Mouse (Mus musculus) cerebellum, postnatal 14 days (tissue): ENCODE measurements around the gene B3galnt1.

Source experiments
- DNase-seq, 2 experiments: peaks; one replicate each; pipeline ENCODE4 v3.0.0; 2021; ENCODE audit warnings: mixed read lengths in 2 of 2

Gene B3galnt1

DNA sequence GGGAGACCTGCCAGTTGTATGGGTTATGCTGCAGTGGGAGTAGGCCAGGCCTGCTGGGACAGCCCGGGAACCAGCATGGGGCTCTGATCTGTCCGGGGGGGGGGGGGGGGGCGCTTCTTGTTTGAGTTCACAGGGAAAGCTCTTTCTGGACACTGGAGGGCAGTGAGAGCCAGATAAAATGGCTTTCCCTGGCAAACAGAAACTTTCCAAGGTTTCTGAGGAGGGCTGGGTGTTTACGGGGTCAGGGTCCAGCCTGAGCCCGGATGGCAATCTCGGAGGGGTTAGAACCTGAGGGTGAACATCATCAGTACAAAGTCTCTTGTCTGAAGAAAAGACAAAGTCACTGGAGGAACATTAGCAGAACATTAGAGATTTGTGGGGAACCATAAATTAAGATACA, 35.4 kb downstream of the B3galnt1 start:
- DNase-seq, result no peak

DNA sequence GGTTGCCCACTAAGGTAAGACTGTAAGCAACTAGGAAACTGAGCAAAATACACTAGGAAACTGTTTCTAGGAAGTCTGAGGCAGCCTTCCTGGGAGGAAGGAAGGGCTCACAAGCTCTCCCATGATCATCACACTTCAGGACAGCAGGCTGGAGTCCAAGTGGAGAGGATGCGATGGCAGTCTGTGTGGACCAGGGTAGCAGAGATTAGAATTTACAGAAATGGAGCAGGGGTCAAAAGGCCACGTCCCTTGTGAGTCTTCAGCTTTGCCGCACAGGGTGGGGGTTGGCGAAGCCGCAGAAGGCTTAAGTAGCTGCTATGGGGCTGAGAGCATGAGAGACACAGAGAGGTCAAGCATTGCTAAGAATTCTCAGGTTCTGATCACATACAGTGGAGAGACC, 37.1 kb downstream of the B3galnt1 start:
- DNase-seq, result no peak

DNA sequence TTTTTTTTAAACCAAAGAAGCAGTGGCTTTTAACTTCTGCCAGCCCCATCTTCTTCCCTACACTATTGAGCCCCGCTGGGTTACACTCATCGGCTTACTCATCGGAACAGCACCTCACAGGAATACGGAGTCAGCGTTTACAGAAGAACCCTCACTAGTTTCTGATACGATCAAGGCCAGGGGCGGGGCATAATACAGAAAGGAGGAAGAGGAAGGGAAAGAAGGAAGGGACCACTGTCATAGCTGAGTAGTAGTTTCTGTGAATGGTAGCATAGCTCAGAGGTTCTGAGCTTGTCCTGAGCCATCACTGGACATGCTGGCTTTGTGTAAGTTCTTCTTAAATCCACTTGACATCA, 38.8 kb downstream of the B3galnt1 start:
- DNase-seq, result no peak

GRCm38 (mm10) chr3:69559316-69559974, 39.3 kb downstream of the B3galnt1 start:
- no peak for DNase-seq

DNA sequence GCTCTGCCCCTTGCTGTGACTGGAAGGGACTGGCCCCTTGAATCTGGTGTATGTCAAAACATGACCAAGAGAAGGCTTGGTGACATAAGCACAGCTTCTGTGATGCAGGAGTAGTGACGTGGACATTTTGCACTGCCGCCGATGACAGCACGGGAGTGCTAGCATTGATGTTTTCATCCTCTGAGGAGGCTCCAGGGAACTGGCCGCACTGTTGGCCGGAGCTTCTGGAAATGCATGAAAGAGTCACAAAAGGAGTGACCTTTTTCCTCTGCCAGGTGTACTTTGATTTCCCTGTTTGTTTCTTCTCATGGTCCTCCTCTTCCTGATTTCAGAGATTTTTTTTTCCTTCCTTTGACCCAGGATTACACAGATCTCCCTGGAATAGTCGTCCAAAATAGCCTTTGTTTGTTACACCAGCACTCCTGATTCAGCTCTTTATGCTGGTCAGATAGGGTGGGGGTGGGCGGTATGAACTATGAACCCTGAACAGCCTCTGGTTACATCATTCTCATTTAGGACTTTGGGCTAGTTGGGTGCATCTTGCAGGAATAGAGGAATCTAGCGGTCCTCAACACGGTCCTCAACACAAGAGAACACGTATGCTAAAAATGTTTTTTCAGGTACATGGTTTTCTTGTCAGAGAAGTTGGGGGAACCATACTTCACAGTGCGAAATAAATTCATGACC, 42.5 kb downstream of the B3galnt1 start:
- peak in 1 of 2 experiments; percentile 22 for DNase-seq

DNA sequence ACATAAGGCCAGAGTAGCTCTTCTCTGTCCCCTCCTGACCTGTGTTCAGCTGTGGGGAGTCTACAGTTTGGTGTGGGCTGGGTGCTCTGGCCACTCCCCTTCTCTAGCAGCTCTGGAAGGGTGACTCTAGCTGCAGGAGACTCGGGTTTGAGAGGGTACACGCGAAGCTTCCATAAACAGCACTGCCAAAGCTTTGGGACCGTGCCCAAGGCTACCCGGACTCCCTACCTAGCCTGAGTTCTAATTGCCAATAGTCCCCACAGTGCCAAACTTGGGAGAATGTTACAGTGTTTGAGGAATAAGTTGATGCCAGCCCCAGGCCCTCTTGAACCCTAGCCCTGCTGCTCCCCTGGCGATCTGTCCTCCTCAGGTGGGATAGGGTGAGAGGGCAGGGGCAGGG, 43.2 kb downstream of the B3galnt1 start:
- DNase-seq, result peak; percentile 48 to 65

DNA sequence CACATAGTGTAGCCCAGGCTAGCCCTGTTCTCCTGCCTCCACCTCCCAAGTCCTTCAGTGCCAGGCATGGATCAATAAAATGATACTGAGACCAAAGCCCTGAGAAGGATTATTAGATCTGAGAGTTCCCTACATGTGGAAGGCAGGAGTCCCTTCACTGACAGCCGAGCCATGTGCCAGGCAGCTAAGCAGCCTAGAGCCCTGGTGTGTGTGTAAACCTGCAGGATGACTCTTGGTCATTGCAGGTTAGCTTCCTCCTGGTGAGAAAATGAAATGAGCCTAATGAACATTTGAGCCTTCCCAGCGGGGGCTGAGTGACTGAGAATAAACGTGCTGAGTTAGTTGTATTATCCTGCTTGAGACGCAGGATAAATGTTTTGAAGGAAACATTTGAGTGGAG, 49.2 kb downstream of the B3galnt1 start:
- DNase-seq, result peak; percentile 33 to 46

GRCm38 (mm10) chr3:69548704-69549455, 49.9 kb downstream of the B3galnt1 start:
- peak; percentile 75 to 83 for DNase-seq

DNA sequence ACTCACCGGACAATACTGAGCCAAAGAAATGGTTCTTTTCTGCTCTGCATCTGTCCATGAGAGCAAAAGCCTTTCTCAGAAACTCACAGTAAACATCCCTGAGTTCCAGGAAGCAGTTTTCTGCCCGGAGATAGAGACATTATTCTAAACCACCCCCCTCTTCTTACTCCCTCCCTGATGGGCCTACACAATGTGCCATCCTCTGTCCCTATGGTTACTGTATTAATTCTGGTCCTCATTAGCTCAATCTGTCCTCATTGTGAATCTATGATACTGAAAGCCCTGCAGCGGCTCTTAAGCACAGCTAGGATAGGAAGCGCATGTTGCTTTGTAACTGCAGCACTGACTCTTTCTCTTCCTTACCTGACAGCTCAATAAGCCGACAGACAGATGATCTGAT, 53.7 kb downstream of the B3galnt1 start:
- DNase-seq, result no peak

- no peak for DNase-seq
Observed at GRCm38 (mm10) chr3:69543730-69544129, 55.0 kb downstream of the B3galnt1 start.

DNA sequence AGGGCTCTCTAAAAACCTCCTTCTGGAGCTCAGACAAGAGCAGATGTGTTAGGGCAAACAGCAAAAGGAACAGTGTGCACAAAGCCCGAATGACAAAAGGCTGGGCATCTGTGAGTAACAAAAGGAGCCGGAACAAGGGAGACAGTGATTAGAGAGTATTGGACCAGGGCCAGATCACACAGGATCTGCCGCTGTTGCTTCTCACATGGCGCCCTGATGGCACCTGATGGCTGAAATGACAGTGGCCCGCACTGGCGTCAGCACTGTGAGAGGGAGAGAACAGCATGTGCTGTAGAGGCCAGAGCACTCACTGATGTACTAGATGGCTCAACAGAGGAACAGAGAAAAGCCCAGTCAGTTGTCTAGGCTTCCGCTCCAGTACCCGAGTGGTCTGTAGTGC, 55.8 kb downstream of the B3galnt1 start:
- peak; percentile 58 to 60 for DNase-seq

GRCm38 (mm10) chr3:69535941-69536647, 62.7 kb downstream of the B3galnt1 start:
- DNase-seq, result peak in 1 of 2 experiments; percentile 43

DNA sequence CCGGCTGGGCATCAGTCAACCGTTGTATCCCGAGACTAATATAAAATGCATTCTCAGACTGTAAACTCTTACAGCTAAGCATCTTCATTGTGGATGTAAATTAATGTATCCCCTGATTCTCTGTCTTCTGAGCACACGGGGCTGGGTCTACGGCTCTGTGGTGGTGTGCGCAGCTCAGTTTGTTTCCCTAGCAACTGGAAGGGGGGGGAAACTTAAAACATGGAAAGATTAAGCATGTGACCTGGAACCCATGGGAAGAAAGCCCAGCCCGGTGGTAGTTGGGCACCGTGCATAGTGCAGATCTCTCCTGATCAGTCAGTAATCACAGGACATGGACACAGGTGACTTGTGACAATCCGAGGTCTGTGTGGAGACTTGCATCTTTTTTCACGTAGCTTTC, 63.3 kb downstream of the B3galnt1 start:
- peak in 1 of 2 experiments; percentile 42 for DNase-seq

- DNase-seq, result no peak
Observed at GRCm38 (mm10) chr3:69532687-69533086, 66.1 kb downstream of the B3galnt1 start.

DNA sequence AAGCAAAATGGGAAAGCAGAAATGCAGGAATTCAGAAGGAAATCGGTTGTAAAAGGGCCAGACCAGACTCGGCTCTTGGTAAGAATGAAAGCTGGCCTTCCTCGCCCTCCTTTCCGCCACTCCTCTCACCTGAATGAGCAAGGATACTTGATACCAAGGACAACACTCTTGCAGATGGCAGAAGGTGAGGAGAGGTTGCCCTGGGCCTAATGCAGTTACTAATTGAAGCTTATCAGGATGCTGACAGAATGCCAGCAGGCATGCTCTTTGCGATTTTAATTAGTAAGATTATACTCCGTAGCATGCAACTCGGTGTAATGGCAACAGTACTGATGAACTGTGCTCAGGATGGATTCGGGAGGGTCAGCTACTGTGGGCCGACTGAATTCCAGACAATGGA, 67.2 kb downstream of the B3galnt1 start:
- peak in 1 of 2 experiments; percentile 30 for DNase-seq

- no peak for DNase-seq
Observed at GRCm38 (mm10) chr3:69529576-69529975, 69.2 kb downstream of the B3galnt1 start.

GRCm38 (mm10) chr3:69527384-69527783, 71.4 kb downstream of the B3galnt1 start:
- DNase-seq, result no peak

- DNase-seq, result no peak
Observed at GRCm38 (mm10) chr3:69525072-69525529, 73.7 kb downstream of the B3galnt1 start.

- DNase-seq, result no peak
Observed at GRCm38 (mm10) chr3:69524356-69525071, 74.2 kb downstream of the B3galnt1 start.
